Mouse (Mus musculus): ENCODE measurements around the gene Olfr745.

Gene Olfr745

DNA sequence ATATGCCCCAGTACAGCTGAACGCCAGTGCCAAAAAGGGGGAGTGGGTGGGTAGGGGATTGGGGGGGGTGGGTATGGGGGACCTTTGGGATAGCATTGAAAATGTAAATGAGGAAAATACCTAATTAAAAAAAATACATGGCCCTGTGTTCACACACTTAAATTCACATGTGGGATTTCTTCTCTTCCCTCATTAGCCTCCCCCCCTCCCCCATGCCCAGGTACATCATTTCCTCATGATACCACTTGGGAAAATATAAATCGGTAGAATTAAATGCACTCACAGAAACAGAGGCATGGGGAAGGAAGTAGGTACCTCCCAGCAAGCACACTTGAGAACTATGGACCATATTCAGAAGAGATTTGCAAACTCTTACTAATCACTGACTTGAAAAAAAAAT lies at the start of gene Olfr745:
TSS of gene Olfr745 (plus strand) at position 301 of the 400 bp plus-strand sequence.
- no peak for DNase-seq (ENCODE audit: low spot score in 2 of 2)

DNA sequence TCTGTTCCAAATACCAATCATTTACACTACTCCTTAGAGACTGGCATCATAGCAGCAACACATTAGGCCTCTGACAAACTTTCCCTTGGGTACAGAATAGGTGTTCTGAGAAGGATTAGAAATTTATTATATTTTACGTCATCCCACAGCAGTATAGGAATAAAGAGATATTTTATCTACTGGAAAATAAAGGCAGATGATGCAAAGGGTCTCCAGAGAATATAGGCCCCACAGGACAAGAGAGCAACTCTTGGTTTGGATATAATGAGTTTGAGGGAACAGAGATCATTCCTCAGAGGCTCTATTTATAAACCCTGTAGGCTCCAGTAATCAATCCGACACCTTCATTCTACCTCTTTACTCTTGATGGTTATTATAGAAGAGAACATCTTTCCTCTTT lies 24.6 kb upstream of the Olfr745 start, which contains the start of gene Olfr744:
TSS of gene Olfr744 (plus strand) at position 301 of the 400 bp plus-strand sequence.
- no peak for DNase-seq (ENCODE audit: low spot score in 2 of 2)

DNA sequence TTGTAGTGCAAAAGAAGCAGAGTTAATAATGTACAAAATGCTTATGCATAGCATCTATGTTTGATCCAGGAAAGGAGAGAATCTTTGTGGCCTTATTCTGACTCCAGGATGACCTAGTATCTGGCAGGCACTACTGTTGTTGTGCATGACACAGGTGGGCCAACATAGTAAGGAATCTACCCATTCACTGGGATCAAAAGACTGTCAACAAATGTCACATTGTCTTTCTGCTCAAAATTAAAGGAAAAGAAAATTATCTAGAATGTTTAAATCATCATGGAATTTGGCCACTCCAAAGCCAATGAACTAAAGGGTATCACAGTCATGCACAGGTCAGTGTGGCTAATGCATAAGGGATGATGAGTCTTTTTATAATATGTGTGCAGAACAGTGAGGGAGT lies 7.6 kb downstream of the Olfr745 start, which contains the start of gene Olfr746:
TSS of gene Olfr746 (plus strand) at position 301 of the 400 bp plus-strand sequence.
- no peak for DNase-seq (ENCODE audit: low spot score in 2 of 2)

DNA sequence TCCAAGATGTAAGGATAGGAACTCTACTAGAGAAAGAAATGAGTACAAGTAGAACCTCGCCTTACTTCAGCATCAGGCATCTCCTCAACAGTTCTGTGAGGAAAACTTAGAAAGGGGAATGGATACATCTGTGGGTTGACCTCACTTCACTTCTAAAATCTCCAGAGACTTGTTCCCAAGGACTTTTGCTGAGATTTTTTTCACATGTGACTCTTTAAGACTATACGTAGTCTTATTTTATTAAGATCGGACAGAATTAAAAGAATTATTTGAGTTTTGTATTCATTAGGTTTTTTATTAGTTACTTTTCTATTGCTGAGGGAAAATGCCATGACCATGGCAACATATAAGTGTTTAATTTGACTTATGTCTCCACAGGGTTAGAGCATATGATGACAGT lies 53.9 kb downstream of the Olfr745 start, which contains the start of gene Olfr747:
TSS of gene Olfr747 (minus strand) at position 101 of the 400 bp plus-strand sequence.
- DNase-seq (ENCODE audit: low spot score in 2 of 2) = no peak
